Mouse (Mus musculus): ENCODE results near the gene Mgmt. TPM values are rescaled to one million over a fixed set of nuclear protein-coding genes. Genes with fewer than 3 reads are reported as not detected.

Gene Mgmt
- polyA plus RNA-seq, 1 experiment from 2014 or later = 1.5 TPM

- 71% methylated on average over 5 of the region's 5 CpGs for WGBS
- ATAC-seq (ENCODE audit: low FRiP score, low TSS enrichment) = no peak
- Histone ChIP-seq H3K9me3 (ENCODE audit: control insufficient read depth, low read length) (no peaks in the 10 kb centered on the region), H3K4me1 (ENCODE audit: control insufficient read depth, insufficient read depth, low read length) (no peaks in the 10 kb centered on the region), H3K36me3 (ENCODE audit: control insufficient read depth, insufficient read depth, low read length) (no peaks in the 10 kb centered on the region), H3K4me3 (replicated peaks; ENCODE audit: low read depth, low read length) (no peak overlapping the region), H3K27me3 (ENCODE audit: control insufficient read depth, insufficient read depth, low read length) (no peaks in the 10 kb centered on the region), H3K4me2 (ENCODE audit: low read length) (no peak overlapping the region), H3K27ac (replicated peaks; ENCODE audit: low read depth, low read length) (no peak overlapping the region), H3K9ac (replicated peaks; ENCODE audit: low read length) (no peak overlapping the region)
- DNase-seq = no peak
These were observed 243.7 kb downstream of the Mgmt start for GRCm38 (mm10) chr7:137138101-137138500.

DNA sequence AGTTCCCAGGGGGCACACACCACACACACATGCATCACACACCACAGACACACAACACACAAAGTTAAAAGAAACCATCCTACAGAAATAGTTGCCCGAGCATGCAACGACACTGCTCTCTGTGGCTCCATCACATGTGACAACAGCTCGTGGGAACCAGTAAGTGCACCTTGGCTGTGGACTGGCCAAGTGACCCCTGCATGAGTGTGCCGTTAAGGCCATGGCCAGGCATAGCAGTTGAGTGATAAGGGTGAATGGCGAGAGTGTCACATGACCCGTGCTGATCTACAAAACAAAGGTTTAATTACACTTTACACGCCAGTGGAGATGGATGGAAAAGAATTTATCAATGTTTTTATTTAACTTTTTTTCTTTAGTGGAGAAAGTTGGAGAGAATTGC is 245.9 kb downstream of the Mgmt start:
- ATAC-seq (ENCODE audit: low FRiP score, low TSS enrichment) (no peak), DNase-seq (no peak)
- no peaks in the 10 kb centered on the region for H3K27me3 ChIP-seq (ENCODE audit: control insufficient read depth, insufficient read depth, low read length)
- no peaks in the 10 kb centered on the region for H3K9me3 ChIP-seq (ENCODE audit: control insufficient read depth, low read length)
- no peak overlapping the region for H3K4me3 ChIP-seq (replicated peaks; ENCODE audit: low read depth, low read length)
- H3K4me1 ChIP-seq (ENCODE audit: control insufficient read depth, insufficient read depth, low read length) = no peaks in the 10 kb centered on the region
- 84% methylated on average over 7 of the region's 7 CpGs for WGBS
- no peak overlapping the region for H3K9ac ChIP-seq (replicated peaks; ENCODE audit: low read length)
- no peak overlapping the region for H3K4me2 ChIP-seq (ENCODE audit: low read length)
- H3K27ac ChIP-seq (replicated peaks; ENCODE audit: low read depth, low read length) = no peak overlapping the region
- no peaks in the 10 kb centered on the region for H3K36me3 ChIP-seq (ENCODE audit: control insufficient read depth, insufficient read depth, low read length)

DNA sequence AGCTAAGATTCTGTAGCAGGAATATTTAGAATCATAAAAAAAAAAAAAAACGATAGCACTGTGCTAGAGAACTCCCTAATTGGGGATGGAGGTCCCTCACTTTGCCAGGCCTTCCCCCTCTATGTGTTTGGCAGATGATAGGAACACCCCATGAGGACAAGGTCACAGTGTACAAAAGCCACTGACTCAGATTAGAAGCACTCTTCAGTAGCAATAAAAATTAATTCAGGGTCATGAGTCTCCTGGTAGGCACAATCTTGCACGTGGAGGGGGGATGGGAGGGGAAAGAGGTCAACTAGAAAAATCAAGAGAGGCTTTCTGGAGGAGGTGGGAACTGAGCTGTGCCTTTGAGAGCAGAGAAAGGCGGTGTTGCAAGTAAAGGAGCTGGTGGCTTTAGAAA is 247.0 kb downstream of the Mgmt start:
- no peak overlapping the region for H3K4me2 ChIP-seq (ENCODE audit: low read length)
- WGBS = 49% methylated on average over 3 of the region's 3 CpGs
- ATAC-seq (ENCODE audit: low FRiP score, low TSS enrichment) (no peak), DNase-seq (no peak)
- H3K36me3 ChIP-seq (ENCODE audit: control insufficient read depth, insufficient read depth, low read length) = no peaks in the 10 kb centered on the region
- no peak overlapping the region for H3K4me3 ChIP-seq (replicated peaks; ENCODE audit: low read depth, low read length)
- H3K27ac ChIP-seq (replicated peaks; ENCODE audit: low read depth, low read length) = no peak overlapping the region
- H3K9me3 ChIP-seq (ENCODE audit: control insufficient read depth, low read length) = no peaks in the 10 kb centered on the region
- H3K27me3 ChIP-seq (ENCODE audit: control insufficient read depth, insufficient read depth, low read length) = no peaks in the 10 kb centered on the region
- H3K9ac ChIP-seq (replicated peaks; ENCODE audit: low read length) = no peak overlapping the region
- no peaks in the 10 kb centered on the region for H3K4me1 ChIP-seq (ENCODE audit: control insufficient read depth, insufficient read depth, low read length)

DNA sequence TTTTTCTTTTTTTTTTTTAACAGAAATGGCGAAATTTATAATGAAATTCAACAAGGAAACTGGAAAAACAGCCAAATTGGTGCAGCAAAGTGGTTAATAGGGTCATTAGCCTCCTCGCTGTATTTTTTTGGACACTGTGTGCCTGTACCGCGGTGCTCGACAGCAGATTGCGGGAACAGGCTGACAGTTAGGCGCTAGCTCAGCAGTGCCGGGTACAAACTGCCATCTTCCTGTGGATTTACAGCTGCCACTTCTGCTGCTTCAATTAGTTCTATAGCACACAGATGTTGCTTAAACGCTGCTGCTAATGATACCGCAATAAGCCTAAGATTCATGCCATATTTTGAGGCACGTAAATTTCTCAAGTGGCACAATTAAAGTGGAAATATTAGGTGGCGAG is 252.7 kb downstream of the Mgmt start:
- peaks cover 17% of the 10 kb centered on the region for H3K4me1 ChIP-seq (ENCODE audit: control insufficient read depth, insufficient read depth, low read length)
- H3K36me3 ChIP-seq (ENCODE audit: control insufficient read depth, insufficient read depth, low read length) = no peaks in the 10 kb centered on the region
- no peak for ATAC-seq (ENCODE audit: low FRiP score, low TSS enrichment)
- H3K9ac ChIP-seq (replicated peaks; ENCODE audit: low read length) = no peak overlapping the region
- DNase-seq = peak; percentile 40
- H3K9me3 ChIP-seq (ENCODE audit: control insufficient read depth, low read length) = no peaks in the 10 kb centered on the region
- no peak overlapping the region for H3K4me2 ChIP-seq (ENCODE audit: low read length)
- 78% methylated on average over 12 of the region's 12 CpGs for WGBS
- H3K27me3 ChIP-seq (ENCODE audit: control insufficient read depth, insufficient read depth, low read length) = no peaks in the 10 kb centered on the region
- H3K4me3 ChIP-seq (replicated peaks; ENCODE audit: low read depth, low read length) = no peak overlapping the region
- no peak overlapping the region for H3K27ac ChIP-seq (replicated peaks; ENCODE audit: low read depth, low read length)

DNA sequence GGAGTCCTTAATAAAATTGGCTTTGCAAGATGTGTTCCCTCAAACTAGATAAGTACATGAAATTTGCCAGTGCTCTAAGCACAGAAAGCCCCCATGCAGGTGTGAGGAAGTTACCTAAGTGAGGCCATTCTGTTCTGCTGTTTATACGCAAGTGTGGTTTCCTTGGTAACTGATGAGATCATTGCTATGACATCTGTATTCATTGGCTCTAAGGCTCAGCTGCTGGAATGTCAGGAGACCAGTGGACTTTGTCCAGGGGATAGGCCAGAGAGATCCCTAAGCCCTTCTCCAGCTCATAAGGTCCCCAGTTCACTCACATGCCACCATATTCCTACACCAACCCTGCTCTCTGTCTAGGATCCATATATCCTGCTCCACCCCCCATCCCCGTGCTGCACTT is 257.4 kb downstream of the Mgmt start:
- Histone ChIP-seq H3K9me3 (ENCODE audit: control insufficient read depth, low read length) (no peaks in the 10 kb centered on the region), H3K4me2 (ENCODE audit: low read length) (no peak overlapping the region), H3K9ac (replicated peaks; ENCODE audit: low read length) (no peak overlapping the region), H3K4me3 (replicated peaks; ENCODE audit: low read depth, low read length) (no peak overlapping the region), H3K27me3 (ENCODE audit: control insufficient read depth, insufficient read depth, low read length) (no peaks in the 10 kb centered on the region), H3K36me3 (ENCODE audit: control insufficient read depth, insufficient read depth, low read length) (no peaks in the 10 kb centered on the region), H3K4me1 (ENCODE audit: control insufficient read depth, insufficient read depth, low read length) (peaks cover 17% of the 10 kb centered on the region), H3K27ac (replicated peaks; ENCODE audit: low read depth, low read length) (no peak overlapping the region)
- DNase-seq = no peak
- no peak for ATAC-seq (ENCODE audit: low FRiP score, low TSS enrichment)
- 74% methylated on average over 2 of the region's 2 CpGs for WGBS

GRCm38 (mm10) chr7:137154623-137155022 is 260.2 kb downstream of the Mgmt start:
- H3K9ac ChIP-seq (replicated peaks; ENCODE audit: low read length) = no peak overlapping the region
- no peaks in the 10 kb centered on the region for H3K27me3 ChIP-seq (ENCODE audit: control insufficient read depth, insufficient read depth, low read length)
- no peak overlapping the region for H3K27ac ChIP-seq (replicated peaks; ENCODE audit: low read depth, low read length)
- no peaks in the 10 kb centered on the region for H3K36me3 ChIP-seq (ENCODE audit: control insufficient read depth, insufficient read depth, low read length)
- H3K4me3 ChIP-seq (replicated peaks; ENCODE audit: low read depth, low read length) = no peak overlapping the region
- H3K4me1 ChIP-seq (ENCODE audit: control insufficient read depth, insufficient read depth, low read length) = peaks cover 1% of the 10 kb centered on the region
- no peak overlapping the region for H3K4me2 ChIP-seq (ENCODE audit: low read length)
- no peak for DNase-seq
- H3K9me3 ChIP-seq (ENCODE audit: control insufficient read depth, low read length) = no peaks in the 10 kb centered on the region
- no peak for ATAC-seq (ENCODE audit: low FRiP score, low TSS enrichment)
- 76% methylated on average over 2 of the region's 2 CpGs for WGBS

- Histone ChIP-seq H3K27me3 (ENCODE audit: control insufficient read depth, insufficient read depth, low read length) (no peaks in the 10 kb centered on the region), H3K36me3 (ENCODE audit: control insufficient read depth, insufficient read depth, low read length) (no peaks in the 10 kb centered on the region), H3K4me3 (replicated peaks; ENCODE audit: low read depth, low read length) (no peak overlapping the region), H3K9ac (replicated peaks; ENCODE audit: low read length) (no peak overlapping the region), H3K27ac (replicated peaks; ENCODE audit: low read depth, low read length) (no peak overlapping the region), H3K9me3 (ENCODE audit: control insufficient read depth, low read length) (no peaks in the 10 kb centered on the region), H3K4me1 (ENCODE audit: control insufficient read depth, insufficient read depth, low read length) (no peaks in the 10 kb centered on the region), H3K4me2 (ENCODE audit: low read length) (no peak overlapping the region)
- no peak for ATAC-seq (ENCODE audit: low FRiP score, low TSS enrichment)
- no peak for DNase-seq
These were observed 264.7 kb downstream of the Mgmt start for GRCm38 (mm10) chr7:137159086-137159485.

DNA sequence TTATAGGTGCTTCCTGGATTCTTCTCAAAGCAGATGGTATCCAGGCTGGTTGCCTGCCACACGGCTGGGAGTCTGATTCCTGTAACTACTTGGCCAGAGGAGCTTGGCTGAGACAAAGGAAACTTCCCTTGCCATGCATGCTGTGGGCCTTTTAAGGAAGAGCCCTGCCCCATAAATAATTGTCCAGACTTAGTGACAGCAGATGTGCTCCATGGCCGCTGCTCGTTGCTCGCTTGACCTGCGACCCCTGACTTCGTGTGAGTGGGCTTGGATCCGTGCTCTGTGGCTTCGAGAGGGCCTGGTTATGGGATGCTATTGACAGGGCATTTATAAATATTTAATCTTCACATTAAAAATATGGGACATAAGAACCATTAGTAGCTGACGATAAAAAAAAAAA is 277.9 kb downstream of the Mgmt start:
- Histone ChIP-seq H3K36me3 (ENCODE audit: control insufficient read depth, insufficient read depth, low read length) (no peaks in the 10 kb centered on the region), H3K4me3 (replicated peaks; ENCODE audit: low read depth, low read length) (no peak overlapping the region), H3K4me1 (ENCODE audit: control insufficient read depth, insufficient read depth, low read length) (no peaks in the 10 kb centered on the region), H3K4me2 (ENCODE audit: low read length) (no peak overlapping the region), H3K9me3 (ENCODE audit: control insufficient read depth, low read length) (0 out of 2 replicates have a peak, but pooled peaks cover 3% of the 10 kb centered on the region), H3K9ac (replicated peaks; ENCODE audit: low read length) (no peak overlapping the region), H3K27me3 (ENCODE audit: control insufficient read depth, insufficient read depth, low read length) (no peaks in the 10 kb centered on the region), H3K27ac (replicated peaks; ENCODE audit: low read depth, low read length) (no peak overlapping the region)
- DNase-seq (no peak), ATAC-seq (ENCODE audit: low FRiP score, low TSS enrichment) (no peak)
- WGBS = 49% methylated on average over 9 of the region's 9 CpGs
